Mouse (Mus musculus): ENCODE results near the gene Gm11273.

DNA sequence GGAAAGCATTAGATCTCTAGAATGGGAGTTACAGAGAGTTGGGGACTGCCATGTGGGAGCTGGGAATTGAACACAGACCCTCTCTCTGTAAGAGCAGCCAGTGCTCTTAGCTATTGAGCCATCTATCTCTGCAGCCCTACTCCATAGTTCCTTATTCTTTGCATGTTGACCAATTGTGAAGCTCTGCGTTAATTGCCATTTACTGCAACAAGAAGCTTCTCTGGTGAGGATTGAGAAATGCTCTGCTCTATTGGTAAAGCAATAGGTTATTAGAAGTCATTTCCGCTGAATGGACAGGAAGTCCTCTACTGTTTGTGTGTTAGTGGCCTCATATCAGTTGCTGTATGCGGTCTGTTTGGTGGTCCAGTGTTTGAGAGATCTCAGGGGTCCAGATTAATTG lies 48.3 kb upstream of the Gm11273 start:
- TF ChIP-seq CTCF (IDR thresholded peaks at IDR 0.05; ENCODE audit: insufficient read depth, low read depth, low read length) (no peak), POLR2A (IDR thresholded peaks at IDR 0.05; ENCODE audit: insufficient read depth, low read depth, low read length) (no peak)
